Mouse (Mus musculus) bone marrow macrophage, adult 2 months (primary cell): Measurements from ENCODE around the gene Naip2. TPM values are rescaled to one million over a fixed set of nuclear protein-coding genes. Genes with fewer than 3 reads are reported as not detected.
"Not testable (repeated sequence)": the region's sequence is repeated elsewhere in the genome, so short reads cannot be mapped to it uniquely, and the experiment has no call there.

Source experiments
- H3K27ac ChIP-seq: 2 replicates; pipeline ENCODE4 v1.5.1; 2012; ENCODE audit warnings: low read depth, low read length; ENCODE audit not compliant: insufficient read depth
- H3K4me1 ChIP-seq: 2 replicates; pipeline ENCODE4 v1.6.1; 2012; ENCODE audit warnings: low read length; ENCODE audit not compliant: control insufficient read depth, insufficient read depth
- H3K4me3 ChIP-seq: 2 replicates; pipeline ENCODE4 v1.5.1; 2012; ENCODE audit warnings: mild to moderate bottlenecking, low read length, moderate library complexity; ENCODE audit not compliant: insufficient read depth
- CTCF ChIP-seq: IDR thresholded peaks from 2 replicates; pipeline ENCODE4 v1.5.1; 2012; ENCODE audit warnings: low read depth, mild to moderate bottlenecking, low read length, moderate library complexity
- POLR2A ChIP-seq: IDR thresholded peaks from 2 replicates; pipeline ENCODE4 v1.6.1; 2012; ENCODE audit warnings: mild to moderate bottlenecking, low read depth, low read length, borderline replicate concordance
- polyA plus RNA-seq: library from polyadenylated mRNA; stranded (reverse); fragments of >200 nt; gene quantifications from 2 replicates; pipeline ENCODE4 v1.2.4, GENCODE M21; 2012; ENCODE audit not compliant: missing spikeins, insufficient read depth, insufficient read length

Gene Naip2
- polyA plus RNA-seq: 21.0 and 26.4 TPM in 2 replicates

- Histone ChIP-seq H3K4me3 (peak within 1 kb of the TSS; percentile 62), H3K4me1 (peaks cover 26% of the 10 kb centered on the region), H3K27ac (peak within 1 kb of the TSS; percentile 72)
Measured at GRCm38 (mm10) chr13:100201659-100202333, at the start of gene Naip2. Naip2 (minus strand) TSS chr13:100202092.

DNA sequence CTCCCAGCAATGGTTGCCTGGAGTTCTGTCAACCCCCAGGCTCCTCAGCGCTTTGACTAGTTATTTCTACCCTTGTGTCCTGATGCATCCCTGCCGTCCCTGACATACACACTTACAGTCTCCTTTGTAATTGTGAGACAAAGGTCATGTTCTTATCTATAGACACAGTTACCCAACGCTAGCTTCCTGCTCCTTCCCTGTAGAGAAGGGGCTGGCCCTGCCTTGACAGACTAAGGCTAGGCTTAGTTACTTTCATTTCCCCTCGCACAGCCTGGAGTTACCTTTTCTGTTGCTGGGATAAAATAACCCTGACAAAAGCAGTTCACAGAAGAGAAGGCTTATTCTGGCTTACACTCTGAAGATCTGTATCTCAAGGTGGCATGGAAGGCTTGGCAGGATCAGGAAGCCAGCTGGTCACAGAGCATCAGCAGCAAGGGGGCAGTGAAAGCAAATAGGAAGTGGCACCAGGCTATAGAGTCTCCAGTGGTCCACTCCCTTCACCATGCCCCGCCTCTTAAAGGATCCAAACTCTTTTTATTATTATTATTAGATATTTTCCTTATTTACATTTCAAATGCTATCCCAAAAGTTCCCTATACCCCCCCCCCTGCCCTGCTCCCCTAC, 45.1 kb upstream of the Naip2 start:
- H3K4me3 ChIP-seq: peak overlapping the region; percentile 78
- not testable (repeated sequence) for H3K4me1 ChIP-seq
- peak overlapping the region; percentile 81 for H3K27ac ChIP-seq

DNA sequence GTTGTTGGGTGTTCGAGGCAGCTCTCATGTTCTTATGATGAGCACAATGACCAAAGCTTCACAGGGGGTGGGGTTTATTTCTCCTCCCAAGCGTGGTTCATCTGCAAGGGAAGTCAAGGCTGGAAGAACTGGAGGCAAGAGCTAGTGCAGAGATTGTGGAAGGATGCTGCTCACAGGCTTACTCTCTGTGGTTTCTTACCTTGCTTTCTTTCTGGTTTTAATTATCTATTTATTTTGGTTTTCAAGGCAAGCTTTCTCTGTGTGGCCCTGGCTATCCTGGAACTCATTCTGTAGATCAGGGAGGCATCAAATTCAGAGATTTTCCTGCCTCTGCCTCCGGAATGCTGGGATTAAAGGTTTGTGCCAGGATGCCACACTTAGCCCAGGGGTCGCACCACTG, 44.3 kb upstream of the Naip2 start, which contains the start of gene Naip5:
TSS of gene Naip5 (minus strand) at position 101 of the 400 bp plus-strand sequence.
- Histone ChIP-seq H3K27ac (peak within 1 kb of the TSS; percentile 81), H3K4me3 (peak within 1 kb of the TSS; percentile 78)
- not testable (repeated sequence) for H3K4me1 ChIP-seq

DNA sequence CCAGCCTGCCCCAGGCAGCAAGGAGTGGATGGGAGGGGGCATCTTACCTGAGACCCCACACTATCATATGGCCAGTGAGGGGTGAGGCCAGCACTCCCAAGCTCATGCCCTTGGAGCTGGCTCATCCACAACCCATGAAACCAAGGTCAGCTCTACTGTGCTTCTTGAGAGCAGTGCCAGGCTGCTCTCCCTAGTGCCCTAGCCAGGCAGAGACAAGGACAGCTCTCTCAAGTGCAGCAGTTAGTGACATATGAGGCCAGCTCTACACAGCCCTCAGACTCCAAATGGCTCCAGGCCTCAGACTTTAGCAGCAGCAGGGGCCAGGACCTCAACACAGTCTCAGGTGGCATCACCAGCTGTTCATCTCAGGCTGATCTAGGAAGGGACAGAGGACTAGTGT, 41.8 kb upstream of the Naip2 start:
- no peak overlapping the region for H3K4me3 ChIP-seq
- no peak overlapping the region for H3K27ac ChIP-seq
- TF ChIP-seq POLR2A (no peak), CTCF (no peak)
- peaks cover 3% of the 10 kb centered on the region; the same call in 1 of the 2 replicates for H3K4me1 ChIP-seq

GRCm38 (mm10) chr13:100213683-100214082, 11.8 kb upstream of the Naip2 start:
- not testable (repeated sequence) for H3K4me1 ChIP-seq, H3K4me3 ChIP-seq, H3K27ac ChIP-seq

GRCm38 (mm10) chr13:100210540-100210939, 8.6 kb upstream of the Naip2 start:
- Histone ChIP-seq H3K4me3 (no peak overlapping the region), H3K4me1 (peaks cover 5% of the 10 kb centered on the region), H3K27ac (no peak overlapping the region)
- TF ChIP-seq POLR2A: no peak
- no peak for TF ChIP-seq CTCF

GRCm38 (mm10) chr13:100203319-100203718, 1.4 kb upstream of the Naip2 start:
- Histone ChIP-seq H3K4me1 (peaks cover 21% of the 10 kb centered on the region), H3K4me3 (no peak overlapping the region), H3K27ac (no peak overlapping the region)
- TF ChIP-seq CTCF: no peak
- TF ChIP-seq POLR2A: no peak

GRCm38 (mm10) chr13:100200778-100201177, 1.1 kb downstream of the Naip2 start:
- TF ChIP-seq CTCF: no peak
- no peak for TF ChIP-seq POLR2A
- H3K27ac ChIP-seq: no peak overlapping the region
- H3K4me1 ChIP-seq: peaks cover 30% of the 10 kb centered on the region
- H3K4me3 ChIP-seq: no peak overlapping the region

DNA sequence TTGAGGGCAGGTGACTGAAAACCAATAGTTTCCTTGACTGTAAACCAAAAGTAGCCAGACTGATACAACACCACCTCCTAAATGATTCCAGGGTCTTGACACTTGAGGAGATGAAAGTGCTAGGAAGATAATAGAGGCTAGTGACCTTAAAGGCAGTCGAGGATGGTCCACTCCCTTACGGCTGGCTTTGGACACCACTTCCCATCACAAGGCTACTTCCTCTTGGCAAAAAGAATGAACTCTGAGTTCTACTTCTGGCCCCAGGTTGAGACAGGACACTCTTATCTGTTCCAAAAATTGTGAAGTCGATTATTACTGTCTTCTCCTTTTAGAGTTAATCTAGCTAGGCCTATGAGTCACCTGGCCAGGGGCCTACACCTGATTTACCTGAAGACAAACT, 6.5 kb downstream of the Naip2 start:
- peaks cover 17% of the 10 kb centered on the region for H3K4me1 ChIP-seq
- no peak overlapping the region for H3K4me3 ChIP-seq
- H3K27ac ChIP-seq: no peak overlapping the region
- TF ChIP-seq CTCF (no peak), POLR2A (no peak)

- Histone ChIP-seq H3K4me1 (peaks cover 16% of the 10 kb centered on the region), H3K27ac (peak overlapping the region; percentile 48)
- H3K4me3 ChIP-seq: not testable (repeated sequence)
Measured at GRCm38 (mm10) chr13:100183111-100183510, 18.8 kb downstream of the Naip2 start.

GRCm38 (mm10) chr13:100174360-100174759, 27.5 kb downstream of the Naip2 start:
- not testable (repeated sequence) for H3K27ac ChIP-seq, H3K4me3 ChIP-seq, H3K4me1 ChIP-seq

GRCm38 (mm10) chr13:100166378-100166777, 35.5 kb downstream of the Naip2 start:
- H3K4me1 ChIP-seq, H3K27ac ChIP-seq, H3K4me3 ChIP-seq: not testable (repeated sequence)

DNA sequence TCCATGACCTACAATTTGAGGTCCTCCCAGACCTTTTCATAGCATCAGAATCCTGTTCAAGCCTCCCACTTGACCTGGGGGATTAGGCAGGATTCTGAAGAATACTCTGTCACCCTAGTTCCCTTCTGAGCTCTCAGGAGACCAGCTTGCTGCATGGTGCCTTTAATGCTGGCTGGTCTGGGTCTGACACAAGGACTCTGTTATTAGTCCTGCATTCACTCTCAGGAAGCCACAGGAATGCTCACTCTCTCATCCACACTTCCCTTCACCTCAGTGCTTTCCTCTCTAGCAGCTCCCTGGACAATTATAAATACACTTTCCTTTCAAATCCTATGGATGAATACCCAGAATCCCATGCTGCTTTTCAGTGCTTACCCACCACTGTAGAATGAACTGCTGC, 39.4 kb downstream of the Naip2 start:
- H3K4me1 ChIP-seq, H3K27ac ChIP-seq, H3K4me3 ChIP-seq: not testable (repeated sequence)

GRCm38 (mm10) chr13:100161171-100161870, 40.6 kb downstream of the Naip2 start:
- H3K27ac ChIP-seq, H3K4me1 ChIP-seq, H3K4me3 ChIP-seq: not testable (repeated sequence)
